Mouse (Mus musculus) testis, adult 2 months (tissue): ENCODE results near the gene Wnt6. TPM values are rescaled to one million over a fixed set of nuclear protein-coding genes. Genes with fewer than 3 reads are reported as not detected.

ENCODE experiments used
- H3K27ac ChIP-seq: fragments of 200-500 bp; 2 replicates; pipeline ENCODE4 v1.5.1; 2012; ENCODE audit warnings: low read depth, low read length; ENCODE audit not compliant: control insufficient read depth, insufficient read depth
- H3K27me3 ChIP-seq: fragments of 200-500 bp; 2 replicates; pipeline ENCODE4 v1.6.1; 2012; ENCODE audit warnings: mild to moderate bottlenecking, low read length, moderate library complexity; ENCODE audit not compliant: control insufficient read depth, insufficient read depth
- H3K36me3 ChIP-seq: fragments of 200-500 bp; 2 replicates; pipeline ENCODE4 v1.6.1; 2012; ENCODE audit warnings: mild to moderate bottlenecking, low read length; ENCODE audit not compliant: control insufficient read depth, insufficient read depth
- H3K4me1 ChIP-seq: fragments of 200-500 bp; 2 replicates; pipeline ENCODE4 v1.6.1; 2012; ENCODE audit warnings: low read length; ENCODE audit not compliant: control insufficient read depth, insufficient read depth
- H3K4me3 ChIP-seq: fragments of 200-500 bp; 2 replicates; pipeline ENCODE4 v1.5.1; 2012; ENCODE audit warnings: low read depth, mild to moderate bottlenecking, low read length, moderate library complexity, mixed read lengths; ENCODE audit not compliant: control insufficient read depth
- CTCF ChIP-seq: fragments of 200-500 bp; IDR thresholded peaks from 2 replicates; pipeline ENCODE4 v1.5.1; 2012; ENCODE audit warnings: low read depth, mild to moderate bottlenecking, inconsistent platforms, low read length, moderate library complexity; ENCODE audit not compliant: control insufficient read depth, insufficient read depth, insufficient replicate concordance
- POLR2A ChIP-seq: fragments of 200-500 bp; IDR thresholded peaks from 2 replicates; pipeline ENCODE4 v1.6.1; 2012; ENCODE audit warnings: low read depth, mild to moderate bottlenecking, inconsistent platforms, low read length, moderate library complexity; ENCODE audit not compliant: control insufficient read depth
- polyA plus RNA-seq: library from polyadenylated mRNA; depleted of rRNA; stranded (reverse); fragments of >200 nt; gene quantifications from 2 replicates; pipeline ENCODE4 v1.2.3, GENCODE M21; 2012

The Wnt6 gene
- polyA plus RNA-seq, 1 experiment = 13.4 TPM

- Histone ChIP-seq H3K27me3 (no peaks in the 10 kb centered on the region; the same call in 1 of the 2 replicates), H3K36me3 (no peaks in the 10 kb centered on the region), H3K4me3 (no peak overlapping the region), H3K4me1 (peaks cover 14% of the 10 kb centered on the region), H3K27ac (no peak overlapping the region)
- no peak for TF ChIP-seq POLR2A
- TF ChIP-seq CTCF = no peak
Measured at GRCm38 (mm10) chr1:74774062-74774461, 2.4 kb downstream of the Wnt6 start.

DNA sequence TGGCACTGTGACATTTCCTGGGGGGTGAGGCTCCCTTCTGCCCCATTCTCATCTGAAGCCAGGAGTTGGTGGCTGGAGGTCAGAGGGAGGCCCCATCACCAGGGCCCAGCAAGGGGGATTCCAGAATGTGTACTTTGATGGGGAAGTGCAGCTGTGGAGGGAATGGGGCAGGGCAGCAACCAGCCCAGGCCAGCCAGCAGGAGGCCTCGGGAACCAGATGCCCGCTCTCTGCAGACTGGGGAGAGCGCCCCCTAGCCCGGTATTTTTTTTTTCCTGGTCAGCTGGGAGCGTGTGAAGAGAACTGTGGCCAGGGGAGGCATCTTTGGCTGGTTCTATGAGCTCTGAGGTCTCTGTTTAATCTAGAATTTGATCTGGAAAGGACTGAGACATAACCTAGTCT, 4.1 kb downstream of the Wnt6 start:
- H3K4me3 ChIP-seq = no peak overlapping the region
- H3K27me3 ChIP-seq = no peaks in the 10 kb centered on the region; the same call in 1 of the 2 replicates
- no peaks in the 10 kb centered on the region for H3K36me3 ChIP-seq
- H3K4me1 ChIP-seq = peaks cover 14% of the 10 kb centered on the region
- TF ChIP-seq POLR2A = no peak
- TF ChIP-seq CTCF = 0 out of 2 replicates have a peak, but pooled peaks have one; percentile 3
- H3K27ac ChIP-seq = no peak overlapping the region; the same call in 1 of the 2 replicates

GRCm38 (mm10) chr1:74778934-74779486, 7.3 kb downstream of the Wnt6 start:
- TF ChIP-seq POLR2A = no peak
- no peak for TF ChIP-seq CTCF
- no peaks in the 10 kb centered on the region for H3K36me3 ChIP-seq
- H3K27me3 ChIP-seq = no peaks in the 10 kb centered on the region
- no peak overlapping the region for H3K4me3 ChIP-seq
- peak overlapping the region; percentile 58; the same call in 1 of the 2 replicates for H3K27ac ChIP-seq
- H3K4me1 ChIP-seq = peaks cover 13% of the 10 kb centered on the region

- TF ChIP-seq CTCF = no peak
- no peak for TF ChIP-seq POLR2A
- Histone ChIP-seq H3K36me3 (no peaks in the 10 kb centered on the region), H3K4me1 (peaks cover 19% of the 10 kb centered on the region), H3K27ac (peak overlapping the region; percentile 3; the same call in 1 of the 2 replicates), H3K4me3 (no peak overlapping the region), H3K27me3 (no peaks in the 10 kb centered on the region)
Measured at GRCm38 (mm10) chr1:74782045-74782444, 10.4 kb downstream of the Wnt6 start.

DNA sequence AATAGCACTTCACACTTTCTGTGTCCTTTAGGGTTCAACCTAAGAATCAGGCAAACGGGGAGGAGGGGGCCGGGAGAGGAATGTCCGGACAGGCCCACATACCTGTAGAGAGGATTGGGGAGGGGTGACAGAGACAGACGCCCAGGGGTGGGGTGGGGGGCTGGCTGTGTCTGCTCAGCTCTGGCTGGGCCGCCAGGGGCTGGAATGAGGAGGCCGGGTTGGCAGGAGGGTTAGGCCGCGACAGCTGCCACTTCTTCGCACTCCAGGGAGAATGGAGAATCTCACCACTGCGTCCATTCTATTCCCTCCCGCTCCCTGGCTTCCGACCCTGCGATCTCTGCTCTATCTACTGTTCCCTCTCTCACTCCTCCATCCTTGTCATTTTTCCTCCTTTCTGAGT, 11.9 kb downstream of the Wnt6 start:
- Histone ChIP-seq H3K27ac (no peak overlapping the region), H3K27me3 (no peaks in the 10 kb centered on the region), H3K36me3 (no peaks in the 10 kb centered on the region), H3K4me1 (peaks cover 21% of the 10 kb centered on the region), H3K4me3 (no peak overlapping the region)
- TF ChIP-seq POLR2A (no peak), CTCF (no peak)

DNA sequence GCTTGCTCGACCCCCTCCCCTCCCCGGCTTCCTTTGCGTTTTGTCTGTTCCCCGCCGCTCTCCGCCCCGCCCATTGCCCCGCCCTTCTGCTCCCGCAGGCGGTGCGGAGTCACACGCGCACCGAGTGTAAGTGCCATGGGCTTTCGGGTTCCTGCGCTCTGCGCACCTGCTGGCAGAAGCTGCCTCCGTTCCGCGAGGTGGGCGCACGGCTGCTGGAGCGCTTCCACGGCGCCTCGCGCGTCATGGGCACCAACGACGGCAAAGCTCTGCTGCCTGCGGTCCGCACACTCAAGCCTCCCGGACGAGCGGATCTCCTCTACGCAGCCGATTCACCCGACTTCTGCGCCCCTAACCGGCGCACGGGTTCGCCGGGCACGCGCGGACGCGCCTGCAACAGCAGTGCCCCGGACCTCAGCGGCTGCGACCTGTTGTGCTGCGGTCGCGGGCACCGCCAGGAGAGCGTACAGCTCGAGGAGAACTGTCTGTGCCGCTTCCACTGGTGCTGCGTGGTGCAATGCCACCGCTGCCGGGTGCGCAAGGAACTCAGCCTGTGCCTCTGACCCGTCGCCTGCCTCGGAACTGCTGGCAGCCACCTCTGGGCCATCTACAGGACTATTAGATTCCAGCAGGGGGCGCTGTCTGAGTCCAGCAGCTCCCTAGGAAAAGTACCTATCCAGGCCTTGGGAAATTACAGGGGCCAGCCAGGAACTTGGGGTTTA, 12.5 kb downstream of the Wnt6 start:
- Histone ChIP-seq H3K4me1 (peaks cover 21% of the 10 kb centered on the region), H3K27ac (0 out of 2 replicates have a peak overlapping the region, but pooled peaks have one; percentile 25), H3K36me3 (no peaks in the 10 kb centered on the region), H3K4me3 (peak overlapping the region; percentile 47), H3K27me3 (no peaks in the 10 kb centered on the region)
- TF ChIP-seq POLR2A (no peak), CTCF (peak; percentile 53; the same call in 1 of the 2 replicates)

DNA sequence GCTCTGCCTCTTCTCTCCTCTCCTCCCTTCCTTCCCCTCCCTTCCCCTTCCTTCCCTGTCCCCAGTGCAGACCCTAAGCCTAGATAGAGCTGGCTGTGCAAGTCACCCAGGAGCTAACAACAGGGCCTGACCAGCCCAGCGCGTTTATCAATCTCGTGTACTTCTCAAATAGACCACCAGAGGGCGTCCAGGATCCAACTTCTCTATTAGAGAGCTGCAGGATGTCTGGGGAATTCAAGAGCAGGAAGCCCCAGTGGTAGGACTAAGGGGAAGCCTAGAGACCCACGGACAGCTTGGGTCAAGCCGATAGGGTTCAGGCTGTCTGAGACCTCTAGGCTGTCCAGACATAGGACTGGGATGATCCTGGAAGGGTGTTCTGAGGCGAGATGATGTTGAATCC, 16.2 kb downstream of the Wnt6 start:
- no peaks in the 10 kb centered on the region for H3K27me3 ChIP-seq
- H3K27ac ChIP-seq = no peak overlapping the region
- H3K4me3 ChIP-seq = no peak overlapping the region
- H3K36me3 ChIP-seq = no peaks in the 10 kb centered on the region
- TF ChIP-seq CTCF = peak; percentile 70
- no peak for TF ChIP-seq POLR2A
- peaks cover 22% of the 10 kb centered on the region for H3K4me1 ChIP-seq
